Mouse (Mus musculus) E14TG2a.4 (cell line): Measurements from ENCODE around the gene Rin3.

Experiments
- CTCF ChIP-seq: conservative IDR thresholded peaks from 2 replicates; pipeline ENCODE4 v1.5.1; 2014; ENCODE audit warnings: low read length
- NANOG ChIP-seq: IDR thresholded peaks from 2 replicates; pipeline ENCODE4 v1.6.1; 2014; ENCODE audit warnings: borderline replicate concordance, low read length, mixed read lengths

- TF ChIP-seq CTCF, result no peak
- no peak for TF ChIP-seq NANOG
Observed at GRCm38 (mm10) chr12:102327525-102327924, 44.7 kb downstream of the Rin3 start.
